Mouse (Mus musculus) Patski (cell line): Measurements from ENCODE around the gene Gm21773. TPM values are rescaled to one million over a fixed set of nuclear protein-coding genes. Genes with fewer than 3 reads are reported as not detected.
"Not testable (repeated sequence)": the region's sequence is repeated elsewhere in the genome, so short reads cannot be mapped to it uniquely, and the experiment has no call there.

Source experiments
- ATAC-seq: fragments of 100-300 bp; one replicate; pipeline ENCODE4 v1.8.0; 2021
- CTCF ChIA-PET: fragments of 350-600 bp; sonication (Branson Sonifier 250); formaldehyde crosslinking; loops from one replicate; lab custom pipeline; 2022; ENCODE audit warnings: inconsistent platforms; lab: Charles Lee
- POLR2A ChIA-PET: fragments of 350-600 bp; sonication (Branson Sonifier 250); formaldehyde crosslinking; loops from one replicate; lab custom pipeline; 2022; ENCODE audit warnings: antibody characterized with exemption, inconsistent platforms; lab: Charles Lee
- DNase-seq: peaks from one replicate; pipeline ENCODE4 v3.0.0-alpha.2; 2011; ENCODE audit warnings: low read depth, low spot score
- H3K27me3 ChIP-seq: fragments of 371-371 bp; one replicate; pipeline ENCODE4 v1.5.1; 2021
- in situ Hi-C: fragments of 300-500 bp; cut with MboI; formaldehyde crosslinking; loops from 3 replicates; pipeline ENCODE4 v1.11.1; 2018; ENCODE audit warnings: low pct_unique_long_range_greater_than_20kb, mixed read lengths
- polyA plus RNA-seq: library from polyadenylated mRNA; unstranded; gene quantifications from one replicate; pipeline ENCODE4 v1.2.3, GENCODE M21; 2021

Gene Gm21773
- not detected for polyA plus RNA-seq

DNA sequence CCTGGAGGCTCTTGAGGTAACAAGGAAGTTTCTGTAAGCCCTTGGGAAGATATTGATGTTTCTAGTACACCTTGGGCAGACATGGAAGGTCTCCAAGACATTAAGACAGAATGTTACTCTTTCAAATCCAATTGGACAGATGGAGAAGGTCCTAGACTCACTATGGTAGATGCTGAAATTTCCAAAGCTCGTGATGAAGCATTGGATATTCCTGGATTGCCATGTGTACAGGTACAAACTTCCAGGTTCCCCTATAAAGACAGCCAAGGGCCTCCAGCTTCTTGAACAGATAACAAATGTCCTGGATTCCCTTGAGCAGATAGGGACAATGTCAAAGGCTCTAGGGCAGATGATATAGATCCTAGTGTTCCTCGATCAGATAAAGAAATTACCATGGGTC lies at the start of gene Gm21773:
Gene Gm21773, minus strand, starts transcription at position 101 of the 400 bp plus-strand sequence.
- in situ Hi-C loops, CTCF ChIA-PET, H3K27me3 ChIP-seq, ATAC-seq, POLR2A ChIA-PET, DNase-seq: not testable (repeated sequence)
